Mouse (Mus musculus) frontal cortex, adult (tissue): ENCODE results near the gene Nnat.

ENCODE experiments used
- ATAC-seq: cut with Nextera tagmentation; 2 replicates; pipeline ENCODE4 v1.9.2; 2017; ENCODE audit warnings: mild to moderate bottlenecking, moderate library complexity, mixed read lengths; ENCODE audit not compliant: low TSS enrichment

The Nnat gene

GRCm38 (mm10) chr2:157601435-157601839 is 41.6 kb downstream of the Nnat start:
- ATAC-seq = no peak

- ATAC-seq = peak; percentile 57; the same call in 1 of the 2 replicates
Measured at GRCm38 (mm10) chr2:157605025-157605675, 45.3 kb downstream of the Nnat start.

DNA sequence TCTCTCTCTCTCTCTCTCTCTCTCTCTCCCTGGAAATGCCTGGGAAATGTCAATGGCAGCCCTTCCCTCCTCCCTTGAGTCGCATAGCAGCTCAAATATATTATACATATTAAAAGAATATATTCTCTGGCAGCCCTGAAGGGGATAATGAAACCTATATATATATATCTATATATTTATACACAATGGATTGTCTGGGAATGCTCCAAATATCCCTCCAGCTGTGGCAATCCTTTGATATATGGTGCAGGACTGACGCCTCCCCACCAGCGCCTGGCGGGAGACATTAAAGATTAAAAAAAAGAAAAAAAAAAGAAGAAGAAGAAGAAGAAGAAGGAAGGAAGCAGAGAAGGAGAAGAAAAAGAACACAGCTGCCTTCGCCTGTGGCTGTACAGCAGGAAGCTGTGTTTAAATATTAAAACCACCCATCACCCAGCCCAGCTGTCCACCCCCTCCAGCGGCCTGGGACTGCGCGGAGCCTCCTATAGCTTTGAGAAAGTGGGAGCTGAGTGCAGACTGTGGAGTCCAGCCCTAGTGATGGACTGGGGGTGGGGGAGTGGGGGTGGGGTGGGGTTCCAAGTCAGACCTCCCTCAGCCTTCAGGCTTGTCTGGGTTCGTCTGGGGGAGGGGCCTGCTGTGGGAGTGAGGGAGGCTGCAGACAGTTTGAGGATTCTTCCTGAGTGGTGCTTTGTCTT is 47.8 kb downstream of the Nnat start:
- no peak for ATAC-seq

GRCm38 (mm10) chr2:157611735-157612134 is 51.9 kb downstream of the Nnat start:
- ATAC-seq = no peak
